Mouse (Mus musculus): Measurements from ENCODE around the gene Pyy. TPM values are rescaled to one million over a fixed set of nuclear protein-coding genes. Genes with fewer than 3 reads are reported as not detected.

Gene Pyy
- polyA plus RNA-seq, 1 experiment from 2014 or later = 1.7 TPM

- Histone ChIP-seq H3K9me3 (ENCODE audit: control insufficient read depth, low read length) (no peaks in the 10 kb centered on the region), H3K27ac (ENCODE audit: low read depth, low read length) (no peak overlapping the region), H3K9ac (ENCODE audit: low read depth, low read length) (no peak overlapping the region), H3K4me2 (replicated peaks; ENCODE audit: low read depth, low read length) (no peak overlapping the region), H3K27me3 (ENCODE audit: control insufficient read depth, insufficient read depth, low read length) (peaks cover 38% of the 10 kb centered on the region), H3K4me3 (ENCODE audit: low read depth, low read length) (no peak overlapping the region), H3K4me1 (replicated peaks; ENCODE audit: control insufficient read depth, insufficient read depth, low read length) (no peaks in the 10 kb centered on the region), H3K36me3 (ENCODE audit: control insufficient read depth, insufficient read depth, low read length) (no peaks in the 10 kb centered on the region)
- peak; percentile 89 for DNase-seq (ENCODE audit: low spot score)
- 21% methylated on average over 17 of the region's 17 CpGs for WGBS
- ATAC-seq (ENCODE audit: low FRiP score) = no peak
These were observed 5.0 kb downstream of the Pyy start for GRCm38 (mm10) chr11:102102485-102103258.

GRCm38 (mm10) chr11:102101219-102101618 is 6.4 kb downstream of the Pyy start, which contains the start of gene Ppy:
Ppy (minus strand) TSS chr11:102101319.
- Histone ChIP-seq H3K9ac (ENCODE audit: low read depth, low read length) (no peak within 1 kb of the TSS), H3K4me2 (replicated peaks; ENCODE audit: low read depth, low read length) (no peak within 1 kb of the TSS), H3K27me3 (ENCODE audit: control insufficient read depth, insufficient read depth, low read length) (peaks cover 24% of the 10 kb centered on the region), H3K4me3 (ENCODE audit: low read depth, low read length) (no peak within 1 kb of the TSS), H3K27ac (ENCODE audit: low read depth, low read length) (no peak within 1 kb of the TSS), H3K36me3 (ENCODE audit: control insufficient read depth, insufficient read depth, low read length) (no peaks in the 10 kb centered on the region), H3K9me3 (ENCODE audit: control insufficient read depth, low read length) (no peaks in the 10 kb centered on the region), H3K4me1 (replicated peaks; ENCODE audit: control insufficient read depth, insufficient read depth, low read length) (peaks cover 2% of the 10 kb centered on the region; the same call in 1 of the 2 replicates)
- ATAC-seq (ENCODE audit: low FRiP score) = no peak
- 81% methylated on average over 4 of the region's 4 CpGs for WGBS
- no peak for DNase-seq (ENCODE audit: low spot score)

- DNase-seq (ENCODE audit: low spot score) = peak; percentile 92
- H3K4me2 ChIP-seq (replicated peaks; ENCODE audit: low read depth, low read length) = peak overlapping the region; percentile 32
- peak; percentile 89 for ATAC-seq (ENCODE audit: low FRiP score)
- 0 out of 2 replicates have a peak overlapping the region, but pooled peaks have one; percentile 19 for H3K9ac ChIP-seq (ENCODE audit: low read depth, low read length)
- peaks cover 2% of the 10 kb centered on the region; the same call in 1 of the 2 replicates for H3K4me1 ChIP-seq (replicated peaks; ENCODE audit: control insufficient read depth, insufficient read depth, low read length)
- WGBS = 5% methylated on average over 18 of the region's 18 CpGs
- no peak overlapping the region for H3K27ac ChIP-seq (ENCODE audit: low read depth, low read length)
- no peaks in the 10 kb centered on the region for H3K36me3 ChIP-seq (ENCODE audit: control insufficient read depth, insufficient read depth, low read length)
- H3K9me3 ChIP-seq (ENCODE audit: control insufficient read depth, low read length) = no peaks in the 10 kb centered on the region
- H3K4me3 ChIP-seq (ENCODE audit: low read depth, low read length) = 0 out of 2 replicates have a peak overlapping the region, but pooled peaks have one; percentile 6
- H3K27me3 ChIP-seq (ENCODE audit: control insufficient read depth, insufficient read depth, low read length) = peaks cover 3% of the 10 kb centered on the region; the same call in 1 of the 2 replicates
These were observed 10.7 kb downstream of the Pyy start for GRCm38 (mm10) chr11:102096887-102097391.

GRCm38 (mm10) chr11:102096446-102096845 is 11.2 kb downstream of the Pyy start:
- Histone ChIP-seq H3K36me3 (ENCODE audit: control insufficient read depth, insufficient read depth, low read length) (no peaks in the 10 kb centered on the region), H3K9ac (ENCODE audit: low read depth, low read length) (no peak overlapping the region), H3K27ac (ENCODE audit: low read depth, low read length) (no peak overlapping the region), H3K4me1 (replicated peaks; ENCODE audit: control insufficient read depth, insufficient read depth, low read length) (peaks cover 2% of the 10 kb centered on the region; the same call in 1 of the 2 replicates), H3K4me3 (ENCODE audit: low read depth, low read length) (no peak overlapping the region), H3K9me3 (ENCODE audit: control insufficient read depth, low read length) (no peaks in the 10 kb centered on the region), H3K4me2 (replicated peaks; ENCODE audit: low read depth, low read length) (peak overlapping the region; percentile 32; the same call in 1 of the 2 replicates), H3K27me3 (ENCODE audit: control insufficient read depth, insufficient read depth, low read length) (peaks cover 5% of the 10 kb centered on the region; the same call in 1 of the 2 replicates)
- 81% methylated on average over 5 of the region's 5 CpGs for WGBS
- DNase-seq (ENCODE audit: low spot score) (no peak), ATAC-seq (ENCODE audit: low FRiP score) (no peak)

- Histone ChIP-seq H3K27me3 (ENCODE audit: control insufficient read depth, insufficient read depth, low read length) (peaks cover 5% of the 10 kb centered on the region; the same call in 1 of the 2 replicates), H3K4me2 (replicated peaks; ENCODE audit: low read depth, low read length) (no peak overlapping the region), H3K27ac (ENCODE audit: low read depth, low read length) (no peak overlapping the region), H3K4me1 (replicated peaks; ENCODE audit: control insufficient read depth, insufficient read depth, low read length) (peaks cover 2% of the 10 kb centered on the region; the same call in 1 of the 2 replicates), H3K36me3 (ENCODE audit: control insufficient read depth, insufficient read depth, low read length) (no peaks in the 10 kb centered on the region), H3K9me3 (ENCODE audit: control insufficient read depth, low read length) (no peaks in the 10 kb centered on the region), H3K4me3 (ENCODE audit: low read depth, low read length) (no peak overlapping the region), H3K9ac (ENCODE audit: low read depth, low read length) (no peak overlapping the region)
- DNase-seq (ENCODE audit: low spot score) (no peak), ATAC-seq (ENCODE audit: low FRiP score) (no peak)
- 78% methylated on average over 3 of the region's 3 CpGs for WGBS
These were observed 12.0 kb downstream of the Pyy start for GRCm38 (mm10) chr11:102095676-102096075.

GRCm38 (mm10) chr11:102089088-102089808 is 18.4 kb downstream of the Pyy start:
- Histone ChIP-seq H3K36me3 (ENCODE audit: control insufficient read depth, insufficient read depth, low read length) (no peaks in the 10 kb centered on the region), H3K4me2 (replicated peaks; ENCODE audit: low read depth, low read length) (peak overlapping the region; percentile 86), H3K27me3 (ENCODE audit: control insufficient read depth, insufficient read depth, low read length) (0 out of 2 replicates have a peak, but pooled peaks cover 2% of the 10 kb centered on the region), H3K9me3 (ENCODE audit: control insufficient read depth, low read length) (no peaks in the 10 kb centered on the region), H3K4me1 (replicated peaks; ENCODE audit: control insufficient read depth, insufficient read depth, low read length) (peaks cover 10% of the 10 kb centered on the region), H3K4me3 (ENCODE audit: low read depth, low read length) (peak overlapping the region; percentile 65), H3K9ac (ENCODE audit: low read depth, low read length) (peak overlapping the region; percentile 73), H3K27ac (ENCODE audit: low read depth, low read length) (peak overlapping the region; percentile 88)
- WGBS = under 1% methylated on average over 20 of the region's 20 CpGs
- ATAC-seq (ENCODE audit: low FRiP score) (peak; percentile 33), DNase-seq (ENCODE audit: low spot score) (peak; percentile 89)

- Histone ChIP-seq H3K27ac (ENCODE audit: low read depth, low read length) (peak within 1 kb of the TSS; percentile 88), H3K4me2 (replicated peaks; ENCODE audit: low read depth, low read length) (peak within 1 kb of the TSS; percentile 86), H3K9me3 (ENCODE audit: control insufficient read depth, low read length) (no peaks in the 10 kb centered on the region), H3K36me3 (ENCODE audit: control insufficient read depth, insufficient read depth, low read length) (no peaks in the 10 kb centered on the region), H3K27me3 (ENCODE audit: control insufficient read depth, insufficient read depth, low read length) (0 out of 2 replicates have a peak, but pooled peaks cover 2% of the 10 kb centered on the region), H3K9ac (ENCODE audit: low read depth, low read length) (peak within 1 kb of the TSS; percentile 73), H3K4me3 (ENCODE audit: low read depth, low read length) (peak within 1 kb of the TSS; percentile 65), H3K4me1 (replicated peaks; ENCODE audit: control insufficient read depth, insufficient read depth, low read length) (peaks cover 10% of the 10 kb centered on the region)
- DNase-seq (ENCODE audit: low spot score) = peak; percentile 86
- ATAC-seq (ENCODE audit: low FRiP score) = peak; percentile 56
- under 1% methylated on average over 49 of the region's 49 CpGs for WGBS
These were observed 19.4 kb downstream of the Pyy start, which contains the start of gene Mpp2 for GRCm38 (mm10) chr11:102087931-102088898. Mpp2 (minus strand) TSS chr11:102088515.
